Mouse (Mus musculus) cerebellum, adult 2 months (tissue): ENCODE measurements around the gene Slc1a3.

Experiments
- CTCF ChIP-seq: fragments of 200-500 bp; IDR thresholded peaks from 2 replicates; pipeline ENCODE4 v1.5.1; 2011; ENCODE audit warnings: low read depth, mild to moderate bottlenecking, control low read depth, low read length, moderate library complexity, borderline replicate concordance; ENCODE audit not compliant: insufficient read depth
- POLR2A ChIP-seq: fragments of 200-500 bp; IDR thresholded peaks from 2 replicates; pipeline ENCODE4 v1.6.1; 2011; ENCODE audit warnings: low read length, control low read depth, borderline replicate concordance; ENCODE audit not compliant: insufficient read depth

DNA sequence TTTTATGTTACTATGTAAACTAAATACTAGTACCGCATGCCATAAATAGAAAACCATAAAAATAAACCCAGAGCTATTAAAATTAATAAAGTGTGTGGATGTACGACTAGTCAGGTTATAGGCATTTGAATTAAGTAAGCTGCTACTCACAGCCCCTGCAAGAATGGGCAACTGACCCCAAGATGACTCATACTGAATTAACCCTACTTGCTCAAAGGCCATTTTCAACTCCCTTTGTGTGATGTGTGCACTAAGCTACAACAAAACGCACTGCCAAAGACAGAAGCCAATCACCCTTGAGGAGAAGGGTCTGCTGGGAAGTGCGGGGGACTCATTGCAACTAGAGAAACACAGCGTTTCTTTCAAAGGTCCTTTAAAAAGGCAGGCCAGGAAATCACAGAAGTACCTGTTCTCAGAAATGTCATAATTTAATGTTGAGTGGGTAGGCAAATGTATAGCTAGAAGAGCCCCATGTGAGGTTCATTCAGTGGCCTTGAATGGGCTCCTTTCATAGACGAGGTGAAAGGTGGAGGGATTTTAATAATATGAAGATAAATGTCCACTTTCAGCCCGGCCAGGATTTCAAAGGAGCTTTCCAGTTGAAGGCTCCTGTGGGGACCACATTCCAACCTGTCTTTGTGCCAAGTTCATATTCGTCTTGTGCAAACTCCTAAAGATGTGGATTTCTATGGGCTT, 66.4 kb downstream of the Slc1a3 start:
- TF ChIP-seq CTCF (no peak), POLR2A (no peak)
